Mouse (Mus musculus) bone marrow, adult 2 months (tissue): ENCODE measurements around the gene Duoxa2.

Experiments
- CTCF ChIP-seq: fragments of 200-500 bp; IDR thresholded peaks from 2 replicates; pipeline ENCODE4 v1.5.1; 2011; ENCODE audit warnings: low read length, control low read depth; ENCODE audit not compliant: control insufficient read depth, insufficient read depth
- POLR2A ChIP-seq: fragments of 200-500 bp; IDR thresholded peaks from 2 replicates; pipeline ENCODE4 v1.6.1; 2011; ENCODE audit warnings: low read depth, mild to moderate bottlenecking, control low read depth, low read length, borderline replicate concordance; ENCODE audit not compliant: control insufficient read depth

DNA sequence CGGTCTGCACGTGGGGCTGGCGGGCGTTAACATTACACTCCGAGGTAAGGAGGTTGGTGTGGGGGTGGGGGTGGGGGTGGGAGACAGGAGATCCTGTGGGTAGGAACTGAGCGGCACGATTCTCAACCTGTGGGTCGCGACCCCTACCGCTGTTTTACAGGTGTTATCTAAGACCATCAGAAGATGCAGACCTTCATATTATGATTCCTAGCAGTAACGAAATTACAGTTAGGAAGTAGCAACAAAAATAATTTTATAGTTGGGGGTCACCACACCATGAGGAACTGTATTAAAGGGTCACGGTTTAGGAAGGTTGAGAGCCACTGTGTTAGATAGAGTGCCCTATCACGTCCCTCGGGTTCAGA, 1.9 kb downstream of the Duoxa2 start:
- TF ChIP-seq POLR2A (no peak), CTCF (no peak)
